Mouse (Mus musculus): ENCODE measurements at regions not wholly inside any gene's neighbourhood (a gene's known extent, or its start where the extent isn't known, plus 50 kb on each side); places are given as distances from the start of the nearest gene placed in this dataset.

DNA sequence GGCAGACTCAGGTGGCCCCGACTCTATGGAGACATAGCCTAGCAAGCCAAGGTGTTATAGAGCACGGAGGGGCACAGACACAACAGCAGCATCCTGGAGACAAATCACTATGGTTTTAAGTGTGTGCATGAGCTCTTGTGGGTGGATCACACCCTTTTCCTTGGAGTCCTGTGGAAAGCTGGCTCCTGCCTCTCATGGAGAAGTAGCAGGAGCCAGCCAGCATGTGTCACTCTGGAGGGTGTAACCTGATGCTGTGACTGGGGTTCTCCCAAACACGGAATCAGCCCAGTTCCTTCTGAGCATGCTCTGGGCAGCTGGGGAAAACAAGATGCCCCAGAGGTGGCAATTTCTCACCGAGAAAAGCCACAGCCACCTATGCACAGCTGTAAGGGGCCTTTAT lies 494.9 kb downstream of the Ajap1 start:
- no peak for TF ChIP-seq MYOG (IDR thresholded peaks at IDR 0.05; ENCODE audit: control insufficient read depth in 1 of 3, insufficient read depth in 1 of 3, insufficient read length in 2 of 3, low read depth in 2 of 3)
- TF ChIP-seq E2F4 (IDR thresholded peaks at IDR 0.05; ENCODE audit: insufficient read depth), result no peak
- no peak for TF ChIP-seq CEBPB (IDR thresholded peaks at IDR 0.05; ENCODE audit: insufficient read depth, poor library complexity, severe bottlenecking)
- TF ChIP-seq POLR2AphosphoS2 (IDR thresholded peaks at IDR 0.05; ENCODE audit: insufficient read length, low read depth), result no peak
- TF ChIP-seq TCF12 (IDR thresholded peaks at IDR 0.05; ENCODE audit: insufficient read depth, poor library complexity, severe bottlenecking), result no peak
- TF ChIP-seq POLR2A (IDR thresholded peaks at IDR 0.05; ENCODE audit: insufficient read length, low read depth), result no peak
- TF ChIP-seq MYOD1 (IDR thresholded peaks at IDR 0.05; ENCODE audit: control insufficient read depth in 1 of 3, insufficient read length in 2 of 3, low read depth in 2 of 3), result no peak
- TF ChIP-seq USF1 (IDR thresholded peaks at IDR 0.05; ENCODE audit: low read depth), result no peak
- no peak for TF ChIP-seq TCF3 (IDR thresholded peaks at IDR 0.05; ENCODE audit: insufficient read length, low read depth)
- no peak for TF ChIP-seq REST (IDR thresholded peaks at IDR 0.05; ENCODE audit: insufficient read depth, insufficient read length)
- TF ChIP-seq SRF (IDR thresholded peaks at IDR 0.05; ENCODE audit: control insufficient read depth, insufficient read length, low read depth), result no peak
- TF ChIP-seq MAX (IDR thresholded peaks at IDR 0.05; ENCODE audit: low read depth), result no peak
- Histone ChIP-seq H3K4me3 (no peak overlapping the region), H3K36me3 (ENCODE audit: control insufficient read depth, insufficient read depth) (no peaks in the 10 kb centered on the region), H3K4me2 (ENCODE audit: low read depth) (no peak overlapping the region), H3ac (ENCODE audit: control insufficient read depth, insufficient read length) (no peak overlapping the region), H3K27me3 (ENCODE audit: control insufficient read depth, insufficient read depth, insufficient read length) (no peaks in the 10 kb centered on the region), H3K79me2 (ENCODE audit: control insufficient read depth, insufficient read depth) (no peaks in the 10 kb centered on the region)

GRCm38 (mm10) chr4:152975012-152975675 lies 497.5 kb upstream of the Kcnab2 start:
- Histone ChIP-seq H3ac (ENCODE audit: control insufficient read depth, insufficient read length) (no peak overlapping the region), H3K36me3 (ENCODE audit: control insufficient read depth, insufficient read depth) (no peaks in the 10 kb centered on the region), H3K4me2 (ENCODE audit: low read depth) (no peak overlapping the region), H3K4me3 (no peak overlapping the region), H3K27me3 (ENCODE audit: control insufficient read depth, insufficient read depth, insufficient read length) (no peaks in the 10 kb centered on the region), H3K79me2 (ENCODE audit: control insufficient read depth, insufficient read depth) (no peaks in the 10 kb centered on the region)
- TF ChIP-seq TCF3 (IDR thresholded peaks at IDR 0.05; ENCODE audit: insufficient read length, low read depth) (no peak), TCF12 (IDR thresholded peaks at IDR 0.05; ENCODE audit: insufficient read depth, poor library complexity, severe bottlenecking) (no peak), SRF (IDR thresholded peaks at IDR 0.05; ENCODE audit: control insufficient read depth, insufficient read length, low read depth) (no peak), MYOG (IDR thresholded peaks at IDR 0.05; ENCODE audit: control insufficient read depth in 1 of 3, insufficient read depth in 1 of 3, insufficient read length in 2 of 3, low read depth in 2 of 3) (no peak), POLR2A (IDR thresholded peaks at IDR 0.05; ENCODE audit: insufficient read length, low read depth) (no peak), MYOD1 (IDR thresholded peaks at IDR 0.05; ENCODE audit: control insufficient read depth in 1 of 3, insufficient read length in 2 of 3, low read depth in 2 of 3) (no peak), E2F4 (IDR thresholded peaks at IDR 0.05; ENCODE audit: insufficient read depth) (no peak), MAX (IDR thresholded peaks at IDR 0.05; ENCODE audit: low read depth) (no peak), CEBPB (IDR thresholded peaks at IDR 0.05; ENCODE audit: insufficient read depth, poor library complexity, severe bottlenecking) (no peak), REST (IDR thresholded peaks at IDR 0.05; ENCODE audit: insufficient read depth, insufficient read length) (no peak), USF1 (IDR thresholded peaks at IDR 0.05; ENCODE audit: low read depth) (no peak), POLR2AphosphoS2 (IDR thresholded peaks at IDR 0.05; ENCODE audit: insufficient read length, low read depth) (no peak)

- H3K4me2 ChIP-seq (ENCODE audit: low read depth), result no peak overlapping the region
- H3K27me3 ChIP-seq (ENCODE audit: control insufficient read depth, insufficient read depth, insufficient read length), result no peaks in the 10 kb centered on the region
- H3ac ChIP-seq (ENCODE audit: control insufficient read depth, insufficient read length), result no peak overlapping the region
- no peaks in the 10 kb centered on the region for H3K79me2 ChIP-seq (ENCODE audit: control insufficient read depth, insufficient read depth)
- no peak for TF ChIP-seq TCF12 (IDR thresholded peaks at IDR 0.05; ENCODE audit: insufficient read depth, poor library complexity, severe bottlenecking)
- TF ChIP-seq MYOG (IDR thresholded peaks at IDR 0.05; ENCODE audit: control insufficient read depth in 1 of 3, insufficient read depth in 1 of 3, insufficient read length in 2 of 3, low read depth in 2 of 3), result no peak
- no peak for TF ChIP-seq POLR2AphosphoS2 (IDR thresholded peaks at IDR 0.05; ENCODE audit: insufficient read length, low read depth)
- no peak for TF ChIP-seq TCF3 (IDR thresholded peaks at IDR 0.05; ENCODE audit: insufficient read length, low read depth)
- no peak for TF ChIP-seq USF1 (IDR thresholded peaks at IDR 0.05; ENCODE audit: low read depth)
- no peak for TF ChIP-seq REST (IDR thresholded peaks at IDR 0.05; ENCODE audit: insufficient read depth, insufficient read length)
- TF ChIP-seq POLR2A (IDR thresholded peaks at IDR 0.05; ENCODE audit: insufficient read length, low read depth), result no peak
- no peak for TF ChIP-seq E2F4 (IDR thresholded peaks at IDR 0.05; ENCODE audit: insufficient read depth)
- H3K36me3 ChIP-seq (ENCODE audit: control insufficient read depth, insufficient read depth), result no peaks in the 10 kb centered on the region
- no peak overlapping the region for H3K4me3 ChIP-seq
Observed at GRCm38 (mm10) chr4:152963001-152963400, 485.3 kb upstream of the Kcnab2 start.

GRCm38 (mm10) chr4:152962165-152962564 lies 484.5 kb upstream of the Kcnab2 start:
- H3K4me3 ChIP-seq, result no peak overlapping the region
- H3K36me3 ChIP-seq (ENCODE audit: control insufficient read depth, insufficient read depth), result no peaks in the 10 kb centered on the region
- no peak overlapping the region for H3K4me2 ChIP-seq (ENCODE audit: low read depth)
- no peaks in the 10 kb centered on the region for H3K27me3 ChIP-seq (ENCODE audit: control insufficient read depth, insufficient read depth, insufficient read length)
- H3K79me2 ChIP-seq (ENCODE audit: control insufficient read depth, insufficient read depth), result no peaks in the 10 kb centered on the region
- H3ac ChIP-seq (ENCODE audit: control insufficient read depth, insufficient read length), result no peak overlapping the region
- TF ChIP-seq POLR2AphosphoS2 (IDR thresholded peaks at IDR 0.05; ENCODE audit: insufficient read length, low read depth) (no peak), MAX (IDR thresholded peaks at IDR 0.05; ENCODE audit: low read depth) (no peak), MYOD1 (IDR thresholded peaks at IDR 0.05; ENCODE audit: control insufficient read depth in 1 of 3, insufficient read length in 2 of 3, low read depth in 2 of 3) (no peak), CEBPB (IDR thresholded peaks at IDR 0.05; ENCODE audit: insufficient read depth, poor library complexity, severe bottlenecking) (no peak), TCF3 (IDR thresholded peaks at IDR 0.05; ENCODE audit: insufficient read length, low read depth) (no peak), POLR2A (IDR thresholded peaks at IDR 0.05; ENCODE audit: insufficient read length, low read depth) (no peak), TCF12 (IDR thresholded peaks at IDR 0.05; ENCODE audit: insufficient read depth, poor library complexity, severe bottlenecking) (no peak), E2F4 (IDR thresholded peaks at IDR 0.05; ENCODE audit: insufficient read depth) (no peak), USF1 (IDR thresholded peaks at IDR 0.05; ENCODE audit: low read depth) (no peak), REST (IDR thresholded peaks at IDR 0.05; ENCODE audit: insufficient read depth, insufficient read length) (no peak), MYOG (IDR thresholded peaks at IDR 0.05; ENCODE audit: control insufficient read depth in 1 of 3, insufficient read depth in 1 of 3, insufficient read length in 2 of 3, low read depth in 2 of 3) (no peak), SRF (IDR thresholded peaks at IDR 0.05; ENCODE audit: control insufficient read depth, insufficient read length, low read depth) (no peak)

All from myocyte (in vitro differentiated cells).